Mouse (Mus musculus) C2C12 (cell line): ENCODE data around the gene Gm20388.

ENCODE experiments used
- CEBPB ChIP-seq: IDR thresholded peaks from one replicate; pipeline ENCODE4 v1.6.1; 2011; ENCODE audit warnings: low read depth, mild to moderate bottlenecking, control low read depth, moderate library complexity
- CTCF ChIP-seq: IDR thresholded peaks from one replicate; pipeline ENCODE4 v1.5.1; 2011; ENCODE audit not compliant: control insufficient read depth, insufficient read depth, insufficient read length
- MAX ChIP-seq: IDR thresholded peaks from one replicate; pipeline ENCODE4 v1.6.1; 2011; ENCODE audit warnings: mild to moderate bottlenecking, control low read depth
- MYOD1 ChIP-seq: IDR thresholded peaks from one replicate; pipeline ENCODE4 v1.6.1; 2011; ENCODE audit warnings: low read depth; ENCODE audit not compliant: control insufficient read depth, insufficient read length
- MYOG ChIP-seq: IDR thresholded peaks from one replicate; pipeline ENCODE4 v1.6.1; 2011; ENCODE audit not compliant: control insufficient read depth, insufficient read length; ENCODE audit errors: extremely low read depth
- USF1 ChIP-seq: IDR thresholded peaks from one replicate; pipeline ENCODE4 v1.6.1; 2011; ENCODE audit warnings: low read depth, mild to moderate bottlenecking, control low read depth, moderate library complexity

DNA sequence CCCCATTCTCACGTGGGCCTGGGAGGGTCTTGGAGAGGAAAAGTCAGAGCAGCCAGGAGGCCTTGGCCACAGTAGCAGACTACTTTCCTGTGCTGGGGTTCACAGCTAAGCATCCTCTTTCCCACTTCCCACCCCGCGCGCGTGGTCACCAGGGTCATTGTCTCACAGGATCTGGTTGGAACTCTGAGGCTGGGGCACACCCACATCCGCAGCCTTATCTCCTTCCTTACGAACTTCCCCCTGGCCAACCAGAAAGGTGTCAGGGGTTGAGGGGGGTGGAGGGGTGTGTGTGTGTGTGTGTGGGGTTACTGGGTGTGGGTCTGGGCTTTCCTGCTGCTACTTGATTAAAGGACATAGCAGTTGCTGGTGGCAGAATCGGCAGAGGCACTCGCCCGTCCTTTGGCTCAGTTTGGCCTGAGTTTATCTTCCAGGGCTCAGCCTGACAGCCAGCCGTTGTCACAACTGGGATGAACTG lies 2801.3 kb downstream of the Gm20388 start:
- TF ChIP-seq MAX (no peak), CTCF (no peak), USF1 (no peak), CEBPB (no peak), MYOD1 (no peak), MYOG (no peak)
